Mouse (Mus musculus): ENCODE measurements around the gene Fam124a.

GRCm38 (mm10) chr14:62622393-62622792 lies 66.9 kb downstream of the Fam124a start:
- TF ChIP-seq POLR2A (IDR thresholded peaks at IDR 0.05; ENCODE audit: insufficient read depth, low read depth, low read length) (no peak), CTCF (IDR thresholded peaks at IDR 0.05; ENCODE audit: insufficient read depth, low read depth, low read length) (no peak)
